Mouse (Mus musculus) limb, embryonic 14.5 days (tissue): ENCODE measurements around the gene Ccdc33. TPM values are rescaled to one million over a fixed set of nuclear protein-coding genes. Genes with fewer than 3 reads are reported as not detected.

Experiments
- ATAC-seq: fragments of 200-750 bp; cut with Nextera tagmentation; 2 replicates; pipeline ENCODE4 v1.8.0; 2017; ENCODE audit warnings: low read depth, moderate number of reproducible peaks, moderate TSS enrichment; ENCODE audit not compliant: low FRiP score
- DNase-seq: peaks from one replicate; pipeline ENCODE4 v3.0.0-alpha.2; 2015; ENCODE audit warnings: low spot score
- H3K27ac ChIP-seq: fragments of 300-500 bp; sonication (generic); replicated peaks from 2 replicates; pipeline ENCODE4 v1.5.1; 2014; ENCODE audit warnings: low read depth, mild to moderate bottlenecking, low read length, moderate library complexity, mixed read lengths
- H3K27me3 ChIP-seq: fragments of 300-500 bp; sonication (generic); 2 replicates; pipeline ENCODE4 v1.6.1; 2014; ENCODE audit warnings: low read length, mixed read lengths; ENCODE audit not compliant: control insufficient read depth, insufficient read depth
- H3K36me3 ChIP-seq: fragments of 300-500 bp; sonication (generic); 2 replicates; pipeline ENCODE4 v1.6.1; 2014; ENCODE audit warnings: mild to moderate bottlenecking, low read length, moderate library complexity, mixed read lengths; ENCODE audit not compliant: control insufficient read depth, insufficient read depth
- H3K4me1 ChIP-seq: fragments of 300-500 bp; sonication (generic); 2 replicates; pipeline ENCODE4 v1.6.1; 2014; ENCODE audit warnings: antibody characterized with exemption, low read length, mixed read lengths; ENCODE audit not compliant: control insufficient read depth, insufficient read depth
- H3K4me2 ChIP-seq: fragments of 300-500 bp; sonication (generic); replicated peaks from 2 replicates; pipeline ENCODE4 v1.6.1; 2014; ENCODE audit warnings: low read depth, mild to moderate bottlenecking, low read length, moderate library complexity; ENCODE audit not compliant: severe bottlenecking
- H3K4me3 ChIP-seq: fragments of 300-500 bp; sonication (generic); replicated peaks from 2 replicates; pipeline ENCODE4 v1.5.1; 2014; ENCODE audit warnings: low read length
- H3K9ac ChIP-seq: fragments of 300-500 bp; sonication (generic); 2 replicates; pipeline ENCODE4 v1.6.1; 2014; ENCODE audit warnings: mild to moderate bottlenecking, low read depth, low read length, moderate library complexity; ENCODE audit not compliant: severe bottlenecking
- H3K9me3 ChIP-seq: fragments of 300-500 bp; sonication (generic); 2 replicates; pipeline ENCODE4 v1.6.1; 2016; ENCODE audit warnings: low read length; ENCODE audit not compliant: control insufficient read depth
- POLR2A ChIP-seq: fragments of 200-500 bp; IDR thresholded peaks from 2 replicates; pipeline ENCODE4 v1.8.0; 2012; ENCODE audit warnings: inconsistent platforms, mild to moderate bottlenecking, moderate library complexity, borderline replicate concordance; ENCODE audit not compliant: insufficient read depth, insufficient read length; ENCODE audit errors: extremely low read depth
- WGBS: fragments of 180-500 bp; shearing (Covaris S2); extraction: QIAGEN DNeasy Blood & Tissue Kit; methylation state at CpG from one replicate; pipeline ENCODE4 v1.1.7; 2014; 5-methylcytosine and 5-hydroxymethylcytosine counted together
- polyA plus RNA-seq, 2 experiments: library from polyadenylated mRNA; depleted of rRNA in 1 of 2; stranded (reverse) in 1 of 2; unstranded in 1 of 2; fragments of >200 nt; fragmentation: Nextera tagmentation in 1 of 2; extraction: Ambion mirVana in 1 of 2; gene quantifications; 2 replicates each; pipeline versions ENCODE4 v1.2.1 to v1.2.3; 2012 to 2014

Ccdc33 gene
- polyA plus RNA-seq, 2 experiments = 0.11 TPM; not detected in 1

- no peak overlapping the region for H3K9ac ChIP-seq
- H3K4me3 ChIP-seq = no peak overlapping the region
- H3K4me1 ChIP-seq = peaks cover 74% of the 10 kb centered on the region
- ATAC-seq (no peak), DNase-seq (no peak)
- no peak overlapping the region for H3K4me2 ChIP-seq
- H3K27me3 ChIP-seq = no peaks in the 10 kb centered on the region
- no peak for TF ChIP-seq POLR2A
- no peaks in the 10 kb centered on the region for H3K9me3 ChIP-seq
- 44% methylated on average over 3 of the region's 3 CpGs for WGBS
- no peaks in the 10 kb centered on the region for H3K36me3 ChIP-seq
- no peak overlapping the region for H3K27ac ChIP-seq
Measured at GRCm38 (mm10) chr9:58130909-58131308, 12.3 kb upstream of the Ccdc33 start.

- peak overlapping the region; percentile 8; the same call in 1 of the 2 replicates for H3K9ac ChIP-seq
- peak overlapping the region; percentile 4; the same call in 1 of the 2 replicates for H3K4me3 ChIP-seq
- ATAC-seq (no peak), DNase-seq (no peak)
- peak overlapping the region; percentile 78 for H3K27ac ChIP-seq
- peak overlapping the region; percentile 39 for H3K4me2 ChIP-seq
- 7% methylated on average over 8 of the region's 8 CpGs for WGBS
- H3K27me3 ChIP-seq = no peaks in the 10 kb centered on the region
- H3K4me1 ChIP-seq = peaks cover 71% of the 10 kb centered on the region
- H3K36me3 ChIP-seq = no peaks in the 10 kb centered on the region
- H3K9me3 ChIP-seq = no peaks in the 10 kb centered on the region
- TF ChIP-seq POLR2A = no peak
Measured at GRCm38 (mm10) chr9:58129508-58129907, 10.9 kb upstream of the Ccdc33 start.

GRCm38 (mm10) chr9:58128926-58129413 is 10.3 kb upstream of the Ccdc33 start:
- no peaks in the 10 kb centered on the region for H3K36me3 ChIP-seq
- H3K27ac ChIP-seq = peak overlapping the region; percentile 78
- DNase-seq (peak; percentile 76), ATAC-seq (peak; percentile 57)
- no peaks in the 10 kb centered on the region for H3K9me3 ChIP-seq
- peak overlapping the region; percentile 39 for H3K4me2 ChIP-seq
- 4% methylated on average over 13 of the region's 13 CpGs for WGBS
- H3K9ac ChIP-seq = peak overlapping the region; percentile 8; the same call in 1 of the 2 replicates
- TF ChIP-seq POLR2A = no peak
- H3K4me3 ChIP-seq = peak overlapping the region; percentile 4
- H3K27me3 ChIP-seq = no peaks in the 10 kb centered on the region
- peaks cover 71% of the 10 kb centered on the region for H3K4me1 ChIP-seq

GRCm38 (mm10) chr9:58125811-58126210 is 7.2 kb upstream of the Ccdc33 start:
- Histone ChIP-seq H3K4me1 (peaks cover 54% of the 10 kb centered on the region), H3K9me3 (no peaks in the 10 kb centered on the region), H3K27me3 (no peaks in the 10 kb centered on the region), H3K4me2 (no peak overlapping the region), H3K9ac (no peak overlapping the region), H3K36me3 (no peaks in the 10 kb centered on the region), H3K27ac (no peak overlapping the region), H3K4me3 (no peak overlapping the region)
- ATAC-seq (no peak), DNase-seq (no peak)
- no peak for TF ChIP-seq POLR2A
- 42% methylated on average over 4 of the region's 4 CpGs for WGBS

- ATAC-seq (peak; percentile 35), DNase-seq (peak; percentile 41)
- H3K4me2 ChIP-seq = no peak overlapping the region
- no peak overlapping the region for H3K27ac ChIP-seq
- no peaks in the 10 kb centered on the region for H3K36me3 ChIP-seq
- no peak overlapping the region for H3K4me3 ChIP-seq
- no peaks in the 10 kb centered on the region for H3K27me3 ChIP-seq
- no peaks in the 10 kb centered on the region for H3K9me3 ChIP-seq
- H3K4me1 ChIP-seq = peaks cover 48% of the 10 kb centered on the region
- 16% methylated on average over 3 of the region's 3 CpGs for WGBS
- H3K9ac ChIP-seq = no peak overlapping the region
- no peak for TF ChIP-seq POLR2A
Measured at GRCm38 (mm10) chr9:58125085-58125484, 6.5 kb upstream of the Ccdc33 start.
